Mouse (Mus musculus): ENCODE measurements around the gene Dop1b. TPM values are rescaled to one million over a fixed set of nuclear protein-coding genes. Genes with fewer than 3 reads are reported as not detected.

Dop1b gene
- polyA plus RNA-seq, 1 experiment from 2014 or later = 28.1 TPM

Other genes starting within 250 kb of the Dop1b start
- gene Setd4, start 107.8 kb upstream of the Dop1b start, polyA plus RNA-seq (2015; fragmentation: Nextera tagmentation; extraction: Ambion mirVana) = 13.7 and 16.0 TPM in 2 replicates
- 151 and 158 TPM in 2 replicates for gene Cbr1, start 106.1 kb upstream of the Dop1b start, polyA plus RNA-seq (2015; fragmentation: Nextera tagmentation; extraction: Ambion mirVana)
- gene Gm5678, start 83.8 kb upstream of the Dop1b start, polyA plus RNA-seq (2015; fragmentation: Nextera tagmentation; extraction: Ambion mirVana) = not detected in 2 replicates
- gene Cbr3, start 28.7 kb upstream of the Dop1b start, polyA plus RNA-seq (2015; fragmentation: Nextera tagmentation; extraction: Ambion mirVana) = 1.0 and 1.1 TPM in 2 replicates
- 29.9 and 31.2 TPM in 2 replicates for gene Morc3, start 120.2 kb downstream of the Dop1b start, polyA plus RNA-seq (2015; fragmentation: Nextera tagmentation; extraction: Ambion mirVana)
- 16.4 and 22.0 TPM in 2 replicates for gene Chaf1b, start 172.0 kb downstream of the Dop1b start, polyA plus RNA-seq (2015; fragmentation: Nextera tagmentation; extraction: Ambion mirVana)

Measured in neural tube, embryonic 13.5 days (tissue).